Mouse (Mus musculus): ENCODE measurements at regions not wholly inside any gene's neighbourhood (a gene's known extent, or its start where the extent isn't known, plus 50 kb on each side); places are given as distances from the start of the nearest gene placed in this dataset.

- no peak for TF ChIP-seq POLR2A (IDR thresholded peaks at IDR 0.05; ENCODE audit: borderline replicate concordance, extremely low read depth, low read depth, low read length)
- TF ChIP-seq CTCF (IDR thresholded peaks at IDR 0.05; ENCODE audit: insufficient read depth, low read length) = no peak
Measured at GRCm38 (mm10) chr9:120657786-120658185, 86.5 kb downstream of the Rpl14 start.
